Mouse (Mus musculus) kidney, adult 2 months (tissue): ENCODE results near the gene Hnf1a.

Source experiments
- CTCF ChIP-seq: fragments of 200-500 bp; conservative IDR thresholded peaks from 2 replicates; pipeline ENCODE4 v1.5.1; 2011; ENCODE audit warnings: low read depth, mild to moderate bottlenecking, control low read depth, low read length, moderate library complexity, mixed read lengths; ENCODE audit not compliant: insufficient read depth, insufficient read length
- POLR2A ChIP-seq: fragments of 200-500 bp; IDR thresholded peaks from one replicate; pipeline ENCODE4 v1.6.1; 2011; ENCODE audit warnings: low read depth, low read length, control low read depth

DNA sequence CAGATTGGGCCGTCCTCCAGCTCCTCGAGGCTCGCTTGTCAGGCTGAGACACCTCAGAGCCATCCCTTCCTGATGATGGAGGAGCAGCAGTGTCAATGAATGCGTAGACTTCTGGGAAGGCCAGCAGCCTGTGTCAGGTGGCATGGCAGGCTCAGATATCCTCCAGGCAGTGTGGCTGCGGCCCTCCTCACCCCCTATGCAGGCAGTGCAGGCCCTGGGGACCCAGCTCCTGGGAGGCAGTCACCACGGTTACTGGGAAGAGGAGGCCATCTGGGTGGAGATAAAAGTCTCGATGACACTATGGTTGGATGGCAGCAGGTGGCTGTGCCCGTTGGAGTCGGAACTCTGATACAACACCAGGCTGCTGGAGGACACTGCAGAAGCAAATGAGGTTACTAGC is 21.1 kb downstream of the Hnf1a start:
- no peak for TF ChIP-seq CTCF
- TF ChIP-seq POLR2A = no peak
